Mouse (Mus musculus): ENCODE measurements around the gene Agr3.

- TF ChIP-seq CTCF (conservative IDR thresholded peaks at IDR 0.05; ENCODE audit: insufficient read depth, insufficient read length, low read depth, low read length): no peak
- TF ChIP-seq POLR2A (IDR thresholded peaks at IDR 0.05; ENCODE audit: low read depth, low read length): no peak
Measured at GRCm38 (mm10) chr12:35993583-35993982, 68.2 kb downstream of the Agr3 start.
